Mouse (Mus musculus): ENCODE data around the gene Dhx9. TPM values are rescaled to one million over a fixed set of nuclear protein-coding genes. Genes with fewer than 3 reads are reported as not detected.
A peak's percentile ranks its signal among the peaks of the same experiment; 100 is the strongest.
"Not testable (repeated sequence)": the region's sequence is repeated elsewhere in the genome, so short reads cannot be mapped to it uniquely, and the experiment has no call there.

The Dhx9 gene
- total RNA-seq, 2 experiments from 2014 or later: 24.7 to 29.1 TPM

DNA sequence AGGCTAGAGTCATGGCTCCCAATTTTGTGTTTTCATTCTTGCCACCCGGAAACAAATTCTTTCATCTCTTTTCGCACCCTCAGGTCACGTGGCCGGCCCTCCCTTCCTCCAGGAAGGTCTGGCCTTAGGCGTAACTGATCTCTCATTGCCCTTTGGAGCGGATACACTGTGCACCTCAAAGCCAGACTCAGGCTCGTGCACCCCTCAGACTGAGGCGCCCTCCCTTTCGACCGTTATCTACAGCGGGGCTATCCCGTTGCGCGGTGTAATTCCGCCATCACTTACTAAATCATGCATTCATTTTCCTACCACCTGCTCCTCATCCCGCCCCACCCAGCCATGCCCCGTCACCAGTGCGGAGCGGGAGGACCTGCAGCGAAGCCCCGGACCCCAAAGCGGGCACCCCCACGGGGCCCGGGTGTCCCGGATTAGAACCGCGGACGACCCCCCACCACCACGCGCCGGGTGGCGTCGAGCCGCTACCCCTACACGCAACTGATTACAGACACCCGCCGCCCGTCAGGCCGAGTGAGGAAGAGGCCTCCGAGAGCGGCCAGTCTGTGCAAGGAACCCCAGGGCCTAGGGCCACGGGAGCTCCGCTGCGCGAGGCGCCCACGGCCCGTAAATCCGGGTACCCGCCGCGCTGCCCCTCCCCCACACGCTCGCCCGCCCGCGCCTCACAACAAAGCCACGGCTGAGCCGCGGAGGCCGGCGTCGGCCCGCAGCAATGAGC, 527 bp downstream of the Dhx9 start:
- no peak for DNase-seq
- intact Hi-C loops (cut with DNase I): no loop called here

DNA sequence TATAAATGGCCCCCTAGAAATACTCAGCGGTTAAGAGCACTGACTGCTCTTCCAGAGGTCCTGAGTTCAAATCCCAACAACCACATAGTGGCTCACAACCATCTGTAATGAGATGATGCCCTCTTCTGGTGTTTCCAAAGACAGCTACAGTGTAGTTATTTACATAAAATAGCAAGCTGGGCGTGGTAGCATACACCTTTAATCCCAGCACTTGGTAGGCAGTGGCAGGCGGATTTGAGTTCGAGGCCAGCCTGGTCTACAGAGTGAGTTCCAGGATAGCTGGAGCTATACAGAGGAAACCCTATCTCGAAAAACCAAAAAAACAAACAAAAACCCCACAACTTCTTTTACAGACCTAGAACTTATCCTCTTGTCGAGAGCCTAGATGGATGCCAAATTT, 1.3 kb downstream of the Dhx9 start:
- DNase-seq; intact Hi-C loops (cut with DNase I): not testable (repeated sequence)

DNA sequence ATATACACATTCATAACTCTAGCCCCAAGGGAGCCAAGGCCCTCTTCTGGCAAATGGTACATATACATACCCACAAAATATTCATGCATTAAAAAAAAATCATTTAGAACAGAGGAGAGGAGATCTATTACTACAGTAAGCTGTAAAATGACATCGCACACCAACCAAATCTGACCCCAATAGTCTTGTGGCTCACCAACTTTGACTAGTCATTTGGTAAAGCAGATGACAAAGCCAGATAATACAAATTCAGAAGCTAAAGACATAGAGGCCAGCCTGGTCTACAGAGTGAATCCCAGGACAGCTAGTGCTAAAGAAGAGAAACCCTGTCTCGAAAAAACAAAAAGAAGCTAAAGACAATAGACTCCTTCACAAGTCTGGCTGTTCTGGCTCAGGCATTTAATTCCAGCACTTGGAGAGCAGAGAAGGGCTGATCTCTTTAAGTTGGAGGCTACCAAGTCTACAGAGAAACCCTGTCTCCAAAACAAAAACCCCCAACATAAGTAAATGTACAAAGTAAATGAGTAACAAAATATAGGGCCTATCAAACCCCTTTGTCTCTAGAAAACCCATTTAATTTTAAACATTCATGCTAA, 2.2 kb downstream of the Dhx9 start:
- no peak for DNase-seq
- intact Hi-C loops (cut with DNase I): no loop called here

DNA sequence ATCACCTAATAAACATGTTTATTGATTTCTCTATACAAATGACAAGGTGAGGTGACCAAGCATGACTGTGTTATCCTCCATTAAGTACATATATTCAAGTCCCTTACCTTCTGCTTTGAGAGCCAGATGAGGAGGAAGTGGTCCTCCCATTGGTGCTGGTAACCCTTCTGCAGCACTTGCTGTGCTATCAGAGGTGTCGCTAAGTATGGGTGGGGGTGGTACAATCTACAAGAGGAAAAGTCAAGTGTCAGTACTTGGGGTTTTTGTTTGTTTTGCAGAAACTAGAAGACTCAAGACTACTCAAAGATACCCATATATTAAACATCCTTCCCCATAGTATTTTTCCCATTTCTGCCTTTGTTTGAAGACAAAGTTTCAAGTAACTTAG, 6.4 kb downstream of the Dhx9 start:
- no peak for DNase-seq
- intact Hi-C loops (cut with DNase I): no loop called here

DNA sequence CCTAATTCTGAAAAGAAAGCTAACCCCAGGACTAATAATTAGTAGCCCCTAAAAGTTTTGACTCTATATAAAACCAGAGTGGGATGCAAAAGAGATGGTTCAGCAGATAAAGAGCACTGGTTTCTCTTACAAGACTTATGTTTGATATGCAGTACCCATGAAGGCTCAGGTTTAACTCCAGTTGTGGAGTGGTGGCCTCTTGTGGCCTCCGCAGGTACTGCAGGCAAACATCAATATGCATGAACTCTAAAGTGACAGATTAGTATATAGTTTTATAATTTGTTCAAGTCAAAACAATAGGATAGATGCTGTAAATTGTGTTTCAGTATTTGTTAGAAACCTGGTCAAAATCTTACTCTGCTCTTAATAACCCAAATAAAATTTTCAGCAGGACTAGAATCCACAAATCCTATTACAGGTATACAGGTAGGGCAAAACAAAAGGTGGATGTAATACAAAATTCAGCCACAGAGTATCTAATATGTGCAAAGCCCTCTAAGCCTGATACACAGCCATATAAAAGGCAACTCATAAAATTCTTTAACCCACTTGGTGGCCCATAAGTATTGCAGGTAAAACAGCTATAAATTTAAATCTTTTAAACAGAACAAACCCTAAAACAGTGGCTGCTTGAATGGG, 7.0 kb downstream of the Dhx9 start:
- DNase-seq: peak; percentile 32 to 57
- intact Hi-C loops (cut with DNase I): no loop called here

DNA sequence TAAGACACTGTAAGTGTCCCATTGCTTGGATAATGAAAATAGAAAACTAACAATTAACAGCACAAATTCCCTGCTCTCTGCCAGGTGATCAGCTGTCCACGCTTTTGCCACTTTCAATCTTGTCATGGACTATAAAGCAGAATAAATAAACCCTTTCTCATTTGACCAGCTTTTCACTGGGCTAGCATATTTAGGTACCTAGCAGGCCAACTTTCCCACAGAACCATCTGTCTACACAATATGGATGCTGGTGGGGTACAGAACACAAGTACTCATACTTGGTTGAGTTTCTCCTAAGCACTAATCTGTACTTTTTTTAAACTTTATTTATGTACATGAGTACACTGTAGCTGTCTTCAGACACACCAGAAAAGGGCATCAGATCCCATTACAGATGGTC, 8.2 kb downstream of the Dhx9 start:
- no peak for DNase-seq
- intact Hi-C loops (cut with DNase I): no loop called here

DNA sequence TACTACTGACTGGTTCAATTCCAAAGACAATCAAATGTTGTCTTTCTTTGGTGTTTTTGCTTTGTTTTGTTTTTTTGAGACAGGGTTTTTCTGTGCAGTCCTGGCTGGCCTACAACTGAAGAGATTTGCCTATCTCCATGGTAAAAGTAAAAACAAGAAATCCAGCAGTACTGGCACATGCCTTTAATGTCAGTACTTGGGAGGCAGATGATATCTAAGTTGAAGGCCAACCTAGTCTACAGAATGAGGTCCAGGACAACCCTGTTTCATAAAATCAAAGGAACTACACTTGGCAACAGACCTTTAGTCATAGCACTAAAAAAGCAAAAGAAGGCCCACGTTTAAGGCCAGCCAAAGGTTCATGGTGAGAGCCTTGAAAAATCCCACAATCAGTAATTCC, 25.7 kb downstream of the Dhx9 start:
- intact Hi-C loops (cut with DNase I): loop anchor here (10.0 kb wide), 1 partner anchor 617 kb away; no protein-coding TSS in a partner anchor
- DNase-seq: no peak

DNA sequence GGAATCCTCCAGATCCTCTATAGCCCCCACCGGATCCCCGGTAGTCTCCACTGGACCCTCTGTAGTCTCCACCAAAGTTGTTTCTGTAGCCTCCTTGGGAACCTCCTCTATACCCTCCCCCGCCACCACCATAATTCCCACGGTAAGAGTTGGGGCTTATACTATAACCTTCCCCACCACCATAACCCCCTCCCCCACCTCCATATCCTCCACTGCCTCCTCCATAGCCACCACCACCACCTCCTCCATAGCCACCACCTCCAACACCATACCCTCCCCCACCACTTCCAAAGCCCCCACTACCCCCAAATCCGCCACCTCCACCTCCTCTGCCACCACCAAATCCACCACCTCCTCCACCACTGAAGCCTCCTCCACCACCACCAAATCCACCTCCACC, 31.3 kb downstream of the Dhx9 start:
- DNase-seq: no peak
- intact Hi-C loops (cut with DNase I): no loop called here

DNA sequence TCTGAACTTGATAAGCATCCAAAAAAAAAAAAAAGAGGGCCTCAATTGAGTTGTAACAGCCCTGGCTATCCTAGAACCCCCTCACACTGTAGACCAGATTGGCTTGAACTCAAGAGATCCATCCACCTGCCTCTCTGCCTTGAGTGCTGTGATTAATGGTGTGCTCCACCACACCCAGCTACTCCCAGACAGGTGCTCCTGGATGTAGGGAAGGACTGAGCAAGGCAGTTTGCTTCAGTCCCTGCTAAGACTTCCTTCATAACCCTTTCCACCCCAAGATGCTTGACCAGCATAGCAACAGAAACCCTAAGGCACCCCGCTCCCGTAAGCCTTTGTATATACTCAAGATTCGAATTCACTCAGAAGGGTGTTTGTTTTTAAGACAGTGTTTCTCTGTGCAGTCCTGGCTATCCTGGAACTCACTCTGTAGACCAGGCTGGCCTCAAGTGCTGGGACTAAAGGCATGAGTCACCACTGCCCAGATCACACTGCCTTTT, 34.3 kb downstream of the Dhx9 start:
- intact Hi-C loops (cut with DNase I): no loop called here
- DNase-seq: no peak

DNA sequence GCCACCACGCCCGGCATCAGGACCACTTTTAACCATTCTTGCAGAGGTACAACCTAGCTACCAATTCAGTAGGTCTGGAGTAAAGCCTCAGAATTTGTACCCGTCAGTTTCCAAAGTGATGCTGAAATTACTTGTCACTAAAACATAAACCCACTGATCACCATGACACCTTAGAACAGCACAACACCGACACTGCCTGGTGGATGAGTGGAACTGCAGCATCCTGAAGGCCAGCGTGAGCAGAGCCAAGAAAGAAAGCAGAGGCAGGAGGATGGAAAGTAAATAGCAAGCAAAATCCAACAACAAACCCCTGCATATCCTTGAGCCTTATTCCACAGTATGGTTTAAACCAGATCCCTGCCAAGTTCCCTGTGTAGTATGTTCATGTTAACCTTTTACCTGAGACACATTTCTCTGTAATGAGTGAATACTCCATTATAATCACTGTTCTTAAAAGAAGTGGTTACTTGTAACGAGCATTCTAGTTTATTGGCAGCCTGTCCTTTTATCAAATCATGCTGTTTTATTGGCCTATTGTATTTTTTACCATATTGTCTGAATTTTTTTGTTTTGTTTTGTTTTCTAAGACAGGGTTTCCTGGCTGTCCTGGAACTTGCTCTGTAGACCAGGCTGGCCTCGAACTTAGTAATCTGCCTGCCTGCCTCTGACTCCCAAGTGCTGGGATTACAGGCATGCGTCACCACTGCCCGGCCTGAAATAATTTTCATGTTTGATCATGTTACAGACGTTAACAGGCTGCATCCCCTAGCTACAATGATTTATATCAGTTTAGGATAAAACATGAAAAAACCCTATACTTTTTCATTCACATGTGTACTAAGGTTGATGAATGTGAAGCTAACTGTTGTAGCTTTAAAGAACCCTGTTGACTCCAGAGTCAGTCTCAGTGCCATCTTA, 36.0 kb downstream of the Dhx9 start:
- intact Hi-C loops (cut with DNase I): no loop called here
- DNase-seq: no peak

DNA sequence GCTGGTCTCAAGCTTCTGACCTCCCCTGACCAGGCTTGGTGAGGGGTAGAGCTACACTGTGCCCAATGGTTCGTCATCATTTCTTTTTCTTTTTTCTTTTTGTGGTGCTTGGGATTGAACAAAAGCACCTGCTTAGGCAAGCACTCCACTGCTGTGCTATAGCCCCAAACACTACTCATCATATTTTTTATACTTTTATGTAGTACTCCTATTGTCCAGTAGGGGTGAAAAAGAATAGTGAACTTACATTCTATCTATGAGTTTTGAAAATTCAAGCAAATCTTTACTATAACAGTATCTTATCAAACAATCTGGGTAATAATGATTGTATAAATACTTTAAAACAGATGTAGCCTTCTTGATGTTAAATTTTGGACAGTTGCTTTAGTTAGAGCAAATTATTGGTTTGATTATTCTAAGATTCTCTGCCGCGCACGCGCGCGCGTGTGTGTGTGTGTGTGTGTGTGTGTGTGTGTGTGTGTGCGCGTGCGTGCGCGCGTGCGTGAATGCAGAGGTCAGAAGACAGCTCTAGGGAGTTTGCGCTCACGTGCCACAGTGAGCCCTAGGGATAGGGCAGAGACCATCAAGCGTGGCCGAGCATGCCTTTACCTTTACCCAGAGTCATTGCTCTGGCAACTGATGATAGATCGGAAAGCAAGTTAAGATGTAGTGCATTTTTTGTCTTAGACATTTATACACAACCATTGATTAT, 41.2 kb downstream of the Dhx9 start:
- DNase-seq: no peak
- intact Hi-C loops (cut with DNase I): no loop called here

DNA sequence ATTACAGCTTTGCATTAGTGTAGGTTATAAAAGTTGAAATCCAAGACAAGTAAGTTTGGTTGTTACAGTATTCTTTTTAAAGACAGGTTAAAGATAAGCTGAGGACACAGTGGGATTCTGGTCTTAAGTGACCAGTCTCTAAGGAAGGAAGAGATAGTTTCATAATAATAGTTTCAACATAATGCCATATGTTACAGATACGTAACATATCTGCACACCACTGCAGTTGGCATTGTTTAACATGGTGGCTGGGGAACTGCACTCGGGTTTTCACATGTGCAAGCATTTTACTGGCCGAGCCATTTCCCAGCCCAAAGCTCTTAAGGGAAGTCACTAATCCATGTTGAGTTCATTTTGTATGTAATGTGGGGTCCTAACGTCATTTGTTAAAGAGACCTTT, 43.8 kb downstream of the Dhx9 start:
- intact Hi-C loops (cut with DNase I): no loop called here
- no peak for DNase-seq

DNA sequence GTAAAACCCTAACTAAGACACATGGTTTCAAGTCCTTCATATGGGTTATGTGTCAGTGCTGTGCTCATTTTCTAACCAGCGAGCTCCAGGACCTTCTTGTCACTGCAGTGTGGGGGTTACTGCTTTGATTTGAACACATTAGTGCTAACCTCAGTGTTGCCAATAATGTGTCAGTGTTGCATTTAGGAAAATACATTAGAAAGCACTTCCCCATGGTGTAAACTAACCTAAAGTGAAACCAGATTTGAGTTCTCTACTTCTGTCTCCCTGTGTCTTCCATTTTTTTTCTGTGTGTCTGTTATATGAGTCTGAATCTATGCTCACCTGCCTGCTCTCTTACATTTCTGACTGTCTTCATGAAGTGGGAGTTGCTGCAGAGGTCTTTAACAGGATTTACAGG, 44.4 kb downstream of the Dhx9 start:
- intact Hi-C loops (cut with DNase I): no loop called here
- no peak for DNase-seq

DNA sequence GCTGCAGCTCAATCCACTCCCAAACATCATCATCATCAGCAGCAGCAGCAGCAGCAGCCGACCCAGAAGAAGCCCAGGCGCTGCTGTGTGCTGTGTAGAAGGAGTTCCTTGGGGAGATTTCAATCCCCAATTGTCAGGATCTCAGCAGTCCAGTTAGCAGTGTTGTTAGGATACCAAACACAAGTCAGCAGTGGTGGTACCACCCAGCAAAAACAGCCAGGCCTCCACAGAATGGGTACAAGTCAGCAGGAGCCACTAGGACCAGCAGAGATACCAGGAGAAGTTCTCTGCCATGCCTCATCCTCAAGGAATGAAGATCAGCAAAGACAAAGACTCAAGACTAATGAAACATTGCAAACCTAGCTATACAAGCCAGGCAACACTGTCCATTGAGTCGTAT, 45.8 kb downstream of the Dhx9 start:
- DNase-seq: no peak
- intact Hi-C loops (cut with DNase I): no loop called here

DNA sequence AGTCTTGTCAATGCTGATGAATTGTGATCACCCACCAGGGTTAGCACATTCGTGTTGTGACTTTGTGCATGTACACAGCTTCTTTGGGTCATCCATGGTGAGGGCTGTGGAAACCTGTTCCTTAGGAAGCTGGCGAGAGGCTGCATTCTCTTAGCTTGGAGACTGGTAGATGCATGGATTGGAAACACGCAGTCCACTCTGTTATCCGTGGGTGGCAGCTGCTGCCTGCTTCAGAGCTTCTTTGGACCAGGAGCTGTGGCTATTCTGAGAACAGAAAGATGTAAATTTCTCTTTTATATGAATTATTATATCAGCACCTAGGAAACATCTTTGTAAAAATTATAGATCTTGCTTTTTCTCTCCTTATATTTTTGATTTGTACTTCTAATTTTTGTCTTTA, 46.7 kb downstream of the Dhx9 start:
- no peak for DNase-seq
- intact Hi-C loops (cut with DNase I): no loop called here

DNA sequence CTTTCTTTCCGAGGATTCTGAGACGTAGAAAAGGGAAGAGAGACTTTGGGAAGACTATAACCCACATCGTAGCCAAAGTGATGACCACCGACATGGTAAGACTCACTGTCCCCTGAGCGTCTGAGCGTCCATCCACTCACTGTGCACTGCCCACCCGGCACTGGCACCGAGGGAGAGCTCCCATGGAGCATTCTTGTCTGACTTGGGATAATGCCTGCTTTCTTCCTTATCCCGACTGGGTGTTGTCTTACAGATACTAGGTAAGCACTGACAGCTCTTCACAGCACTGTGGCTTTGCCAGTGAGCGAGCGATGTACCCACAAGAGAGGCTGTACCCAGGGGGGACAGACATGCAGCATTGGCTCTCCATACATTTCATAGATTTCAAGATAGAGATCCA, 49.9 kb downstream of the Dhx9 start:
- no peak for DNase-seq
- intact Hi-C loops (cut with DNase I): no loop called here

DNA sequence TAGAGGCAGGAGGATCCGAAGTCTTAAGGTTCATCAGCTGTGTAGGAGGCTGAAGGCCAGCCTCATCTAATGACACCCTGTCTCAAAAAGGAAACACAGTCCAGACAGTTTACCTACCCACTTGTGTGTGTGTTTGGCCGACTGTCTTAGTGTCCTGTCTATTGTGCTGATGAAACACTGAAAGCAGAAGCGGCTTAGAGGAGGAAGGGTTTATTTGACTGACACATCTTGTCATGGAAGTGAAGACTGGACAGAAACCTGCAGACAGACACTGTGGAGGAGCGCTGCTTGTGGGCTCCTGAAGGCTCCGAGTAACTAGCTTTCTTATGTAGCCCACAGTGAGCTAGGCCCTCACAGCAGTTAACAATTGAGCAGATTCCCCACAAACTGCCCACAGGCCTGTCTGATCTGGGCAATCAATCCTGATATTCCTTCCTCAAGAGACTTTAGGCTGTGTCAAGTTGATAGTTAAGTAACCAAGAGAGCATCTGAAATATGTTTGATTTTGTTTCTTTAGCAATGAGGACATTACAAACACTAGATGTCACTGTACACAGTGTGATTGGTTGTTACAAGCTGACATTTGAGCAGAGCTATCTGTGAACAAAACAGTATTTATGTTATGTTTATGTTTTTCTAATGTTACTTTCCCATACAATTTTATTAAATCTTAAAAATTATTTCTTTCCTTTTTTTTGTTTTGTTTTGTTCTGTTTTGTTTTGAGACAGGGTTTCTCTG, 53.4 kb downstream of the Dhx9 start:
- intact Hi-C loops (cut with DNase I): no loop called here
- no peak for DNase-seq

DNA sequence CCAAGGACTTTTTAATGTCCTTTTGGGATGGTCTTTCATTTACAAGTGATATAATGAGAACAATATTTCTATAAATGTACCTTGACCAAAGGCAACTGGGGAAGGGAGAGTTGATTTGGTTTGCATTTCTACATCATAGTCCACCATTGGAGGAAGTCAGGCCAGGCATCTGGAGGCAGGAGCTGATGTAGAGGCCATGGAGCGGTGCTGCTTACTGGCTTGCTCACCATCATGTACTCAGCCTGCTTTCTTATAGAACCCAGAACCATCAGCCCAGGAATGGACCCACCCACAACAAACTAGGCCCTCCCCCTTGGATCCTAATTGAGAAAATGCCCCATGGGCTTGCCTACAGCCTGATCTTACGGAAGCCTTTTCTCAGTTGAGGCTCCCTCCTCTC, 55.1 kb downstream of the Dhx9 start:
- DNase-seq: no peak
- intact Hi-C loops (cut with DNase I): no loop called here

DNA sequence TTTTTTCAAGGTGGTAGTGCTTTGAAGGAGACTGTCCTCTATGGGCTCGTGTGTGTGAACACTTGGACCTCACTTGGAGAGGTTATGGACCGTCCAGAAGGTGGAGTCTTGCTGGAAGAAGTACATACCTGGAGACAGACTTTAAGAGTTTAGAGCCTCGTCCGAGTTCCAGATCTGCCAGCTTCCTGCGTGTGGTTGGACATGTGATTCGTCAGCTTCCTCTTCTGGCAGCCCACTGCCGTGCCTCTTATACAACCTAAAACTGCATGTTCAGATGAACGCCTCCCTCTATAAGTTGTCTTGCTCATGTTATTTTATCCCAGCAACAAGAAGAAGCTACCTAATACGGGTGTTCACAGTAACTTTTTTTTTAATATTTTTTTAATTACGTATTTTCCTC, 55.8 kb downstream of the Dhx9 start:
- no peak for DNase-seq

DNA sequence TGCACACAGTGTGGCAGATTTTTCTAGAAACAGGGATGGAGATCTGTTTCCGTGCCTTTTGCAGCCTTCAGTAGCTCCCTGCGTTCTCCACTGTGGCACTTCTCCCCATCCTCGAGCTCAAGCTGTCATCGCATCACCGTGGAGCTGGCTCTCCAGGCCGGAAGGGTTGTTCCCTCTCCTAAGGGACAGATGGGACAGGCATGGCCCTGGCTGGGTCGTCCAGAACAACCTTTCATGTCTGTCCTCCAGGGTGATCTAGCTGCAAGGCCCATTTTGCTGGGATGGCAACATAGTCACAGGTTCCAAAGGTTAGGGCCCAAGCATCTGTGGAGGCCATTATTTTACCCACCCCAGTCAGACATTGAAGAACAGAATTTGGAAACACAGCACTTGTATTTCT, 56.3 kb downstream of the Dhx9 start:
- intact Hi-C loops (cut with DNase I): no loop called here
- no peak for DNase-seq

More for the DNA sequence above, 55.8 kb downstream of the Dhx9 start:
- intact Hi-C loops (cut with DNase I): no loop called here

Data from gastrocnemius, postnatal 36 days (tissue).